Mouse (Mus musculus) heart, postnatal 10 days (tissue): ENCODE measurements around the gene Bcas2. TPM values are rescaled to one million over a fixed set of nuclear protein-coding genes. Genes with fewer than 3 reads are reported as not detected.
"Not testable (repeated sequence)": the region's sequence is repeated elsewhere in the genome, so short reads cannot be mapped to it uniquely, and the experiment has no call there.

Experiments used
- DNase-seq, 2 experiments: peaks; one replicate each; pipeline ENCODE4 v3.0.0; 2021
- intact Hi-C: fragments of 180-260 bp; cut with DNase I; formaldehyde crosslinking; loops from one replicate; pipeline ENCODE4 v1.15.1; 2025
- total RNA-seq, 2 experiments: library from RNA; stranded (reverse); gene quantifications; 2 replicates each; pipeline ENCODE4 v1.2.3; 2021

Gene Bcas2
- total RNA-seq: 10 to 100 TPM; 55.5 to 61.6 TPM

GRCm38 (mm10) chr3:103171505-103172267 is at the start of gene Bcas2:
TSS of gene Bcas2 (plus strand) at chr3:103171655.
- DNase-seq: peak; percentile 99 to 100
- intact Hi-C loops: loop anchor here (2.0 to 5.0 kb wide), 3 partner anchors 113 to 454 kb away; partner anchors contain the start of gene Nras

- no peak for DNase-seq
- intact Hi-C loops: no loop called here
These were observed 47.8 kb upstream of the Bcas2 start for GRCm38 (mm10) chr3:103123636-103124035.

- intact Hi-C loops: no loop called here
- no peak for DNase-seq
These were observed 45.3 kb upstream of the Bcas2 start for GRCm38 (mm10) chr3:103126138-103126537.

- intact Hi-C loops: no loop called here
These were observed 44.3 kb upstream of the Bcas2 start for GRCm38 (mm10) chr3:103127177-103127576.

GRCm38 (mm10) chr3:103127721-103128120 is 43.7 kb upstream of the Bcas2 start:
- intact Hi-C loops: no loop called here
- no peak for DNase-seq

More at GRCm38 (mm10) chr3:103127177-103127576, 44.3 kb upstream of the Bcas2 start:
- DNase-seq: no peak

GRCm38 (mm10) chr3:103128251-103128650 is 43.2 kb upstream of the Bcas2 start:
- DNase-seq: no peak

GRCm38 (mm10) chr3:103129367-103130159 is 41.9 kb upstream of the Bcas2 start:
- no peak for DNase-seq
- intact Hi-C loops: no loop called here

More at GRCm38 (mm10) chr3:103128251-103128650, 43.2 kb upstream of the Bcas2 start:
- intact Hi-C loops: no loop called here

GRCm38 (mm10) chr3:103130236-103130751 is 41.2 kb upstream of the Bcas2 start:
- intact Hi-C loops: no loop called here
- DNase-seq: peak; percentile 40 to 47

GRCm38 (mm10) chr3:103133098-103133497 is 38.4 kb upstream of the Bcas2 start:
- intact Hi-C loops: no loop called here
- no peak for DNase-seq

- DNase-seq: no peak
- intact Hi-C loops: no loop called here
These were observed 34.9 kb upstream of the Bcas2 start for GRCm38 (mm10) chr3:103136414-103137077.

GRCm38 (mm10) chr3:103139047-103139446 is 32.4 kb upstream of the Bcas2 start:
- peak; percentile 52 to 58 for DNase-seq
- intact Hi-C loops: no loop called here

GRCm38 (mm10) chr3:103140095-103140838 is 31.2 kb upstream of the Bcas2 start:
- intact Hi-C loops: not testable (repeated sequence)
- peak; percentile 60 to 62 for DNase-seq

- DNase-seq: peak in 1 of 2 experiments; percentile 28
- intact Hi-C loops: no loop called here
These were observed 30.2 kb upstream of the Bcas2 start for GRCm38 (mm10) chr3:103141287-103141686.

GRCm38 (mm10) chr3:103142366-103142765 is 29.1 kb upstream of the Bcas2 start:
- no peak for DNase-seq
- intact Hi-C loops: no loop called here

GRCm38 (mm10) chr3:103145336-103145735 is 26.1 kb upstream of the Bcas2 start:
- intact Hi-C loops: loop anchor here (5.0 kb wide), 2 partner anchors 43 to 83 kb away; partner anchors contain the start of gene Dennd2c
- no peak for DNase-seq

- no peak for DNase-seq
- intact Hi-C loops: loop anchor here (5.0 kb wide), 2 partner anchors 43 to 83 kb away; partner anchors contain the start of gene Dennd2c
These were observed 25.7 kb upstream of the Bcas2 start for GRCm38 (mm10) chr3:103145791-103146190.

GRCm38 (mm10) chr3:103146330-103147166 is 24.9 kb upstream of the Bcas2 start:
- DNase-seq: peak in 1 of 2 experiments; percentile 13
- intact Hi-C loops: loop anchor here (5.0 kb wide), 2 partner anchors 44 to 84 kb away; partner anchors contain the start of gene Dennd2c

- intact Hi-C loops: loop anchor here (5.0 kb wide), 2 partner anchors 45 to 85 kb away; partner anchors contain the start of gene Dennd2c
- no peak for DNase-seq
These were observed 23.7 kb upstream of the Bcas2 start for GRCm38 (mm10) chr3:103147775-103148174.

GRCm38 (mm10) chr3:103148941-103149340 is 22.5 kb upstream of the Bcas2 start:
- no peak for DNase-seq

More at GRCm38 (mm10) chr3:103148941-103149340, 22.5 kb upstream of the Bcas2 start:
- intact Hi-C loops: loop anchor here (5.0 kb wide), 2 partner anchors 47 to 87 kb away; partner anchors contain the start of gene Dennd2c
